In the genomic region with DNA sequence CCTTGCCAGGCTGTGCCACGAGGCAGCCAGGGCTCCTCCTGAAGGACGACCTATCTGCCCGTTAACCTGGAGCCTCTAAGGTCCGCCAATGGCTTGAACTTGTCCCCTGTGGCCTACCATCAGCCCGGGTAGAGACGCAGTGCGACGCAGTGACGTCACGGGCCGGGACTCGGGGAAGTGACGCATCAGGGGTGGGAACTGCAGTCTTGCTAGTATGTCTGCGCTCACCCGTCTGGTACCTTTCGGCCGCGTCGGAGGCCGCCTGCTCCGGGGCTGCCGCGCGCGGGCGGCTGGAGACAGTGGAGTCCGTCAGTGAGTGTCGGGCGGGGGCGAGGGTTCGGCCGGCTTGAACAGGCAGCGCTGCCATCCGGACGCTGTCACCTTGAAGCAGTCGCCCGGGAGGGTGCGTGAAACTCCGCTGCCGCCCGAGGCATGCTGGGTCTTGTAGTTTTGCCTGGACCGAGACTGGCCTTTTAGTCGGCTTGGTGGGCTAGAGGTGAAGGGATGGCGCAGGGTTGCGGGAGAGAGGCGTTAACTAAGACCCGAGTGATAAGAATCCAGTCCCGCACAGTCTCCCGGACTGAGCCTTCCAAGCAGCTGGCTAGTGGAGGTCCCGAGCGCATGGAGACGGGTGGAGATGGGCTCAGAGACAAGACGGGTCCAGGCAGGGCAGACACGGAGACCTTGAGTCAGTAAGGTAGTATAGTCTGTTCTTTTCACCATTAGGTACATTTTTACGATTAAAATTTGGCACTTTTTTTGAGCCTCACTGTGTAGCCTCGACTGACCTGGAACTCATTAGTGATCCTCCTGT, we compare ENCODE assay signal across 8 mouse cellular contexts. TPM values are rescaled to one million over a fixed set of nuclear protein-coding genes. Genes with fewer than 3 reads are reported as not detected.
DNase-seq lines count a peak whose midpoint lies in the region; ATAC-seq lines count a peak whose summit lies in the region.

A gene (plus strand): TSS at position 174 of the 814 bp plus-strand sequence.

- peak; percentile 98 for ATAC-seq in megakaryocyte progenitor cell, adult 5-6 weeks (replicated peaks; ENCODE audit: poor library complexity)

- peak; percentile 98 for DNase-seq in adipocyte (ENCODE audit: low spot score)
- peak; percentile 99 for DNase-seq in embryo, embryonic 10 days (ENCODE audit: low spot score)
- DNase-seq in gastrocnemius, postnatal 10 days, result peak; percentile 92
- peak; percentile 97 for DNase-seq in induced T-regulatory cell, adult 2 months (ENCODE audit: low read depth)
- DNase-seq in left cerebral cortex, adult 9 months (ENCODE audit: low spot score in 2 of 2), result peak; percentile 84 to 96
- peak; percentile 94 for DNase-seq in right cerebral cortex, postnatal 14 days
- peak; percentile 94 for DNase-seq in urinary bladder, postnatal 36 days (ENCODE audit: low spot score in 2 of 2)

RNA-seq across cellular contexts. Expression of the gene that starts here (rescaled TPM):
- 100 to 1,000 TPM; 263 to 317 TPM for total RNA-seq in gastrocnemius, postnatal 10 days (2021)
- total RNA-seq in megakaryocyte progenitor cell, adult 5-6 weeks (2015), result 129 and 139 TPM in 2 replicates
- 78.8 and 107 TPM in 2 replicates for total RNA-seq in megakaryocyte progenitor cell, adult 5-6 weeks (2017)

Comparison
In these comparisons a context has a peak if more than half of its experiments do, and no peak if none do; other contexts are left out.
1. Peak in every context shown above with its lines: DNase-seq and ATAC-seq.